Mouse (Mus musculus) lung, postnatal 25 days (tissue): Measurements from ENCODE around the gene Tspan4.

Source experiments
- DNase-seq: peaks from one replicate; pipeline ENCODE4 v3.0.0; 2022; ENCODE audit warnings: low spot score

Tspan4 gene

DNA sequence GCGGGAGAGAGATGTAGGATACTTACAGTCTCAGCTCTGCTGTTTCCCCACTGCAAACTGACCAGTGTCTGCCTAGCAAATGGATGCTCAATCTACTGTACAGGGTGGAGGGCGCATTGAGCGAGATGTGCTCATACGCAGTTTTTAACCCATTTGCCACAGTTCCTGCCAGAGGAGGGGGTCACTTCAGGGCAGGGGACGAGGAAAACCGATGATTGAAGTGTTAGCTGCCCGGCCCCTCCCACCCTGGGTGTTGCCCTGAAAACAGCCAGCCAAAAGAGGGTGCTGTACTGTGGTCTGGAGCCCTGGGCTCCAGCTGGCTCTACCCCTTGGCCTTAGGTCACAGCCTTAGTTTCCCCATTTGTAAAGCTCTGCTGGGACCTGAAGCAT is 1.9 kb downstream of the Tspan4 start:
- no peak for DNase-seq

DNA sequence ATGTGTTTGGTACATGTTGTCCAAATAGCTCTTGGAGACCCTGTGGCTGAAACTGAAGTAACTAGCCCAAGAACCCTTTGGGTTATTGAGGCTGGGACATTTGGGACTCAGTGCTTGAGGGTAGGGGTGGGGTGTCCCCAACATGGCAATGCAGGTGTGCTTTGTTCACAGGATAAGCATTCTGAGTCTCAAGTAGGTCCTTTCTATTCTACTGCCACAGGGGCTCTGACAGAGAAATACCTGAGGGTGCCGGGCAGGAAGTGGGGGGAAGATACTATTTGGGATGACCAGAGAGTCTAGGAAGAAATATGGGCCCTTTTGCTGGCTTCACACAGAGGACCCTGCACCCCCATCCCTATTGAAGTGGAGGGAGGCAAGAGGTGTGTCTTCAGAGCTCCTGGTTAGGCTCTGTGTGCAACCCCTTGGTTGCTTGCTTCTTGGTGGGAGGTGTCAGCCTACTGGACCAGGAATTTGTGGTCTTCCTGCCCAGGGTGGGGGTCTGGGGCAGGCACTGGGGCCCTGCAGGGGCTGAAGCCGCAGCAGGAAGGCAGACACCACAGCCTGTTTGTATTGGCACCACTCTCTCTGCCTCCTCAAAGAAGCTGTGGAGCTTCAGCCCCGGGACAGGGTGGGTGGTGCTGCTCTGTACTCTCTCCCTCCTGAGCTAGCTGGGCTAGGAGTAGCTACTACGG is 2.7 kb downstream of the Tspan4 start:
- no peak for DNase-seq

DNA sequence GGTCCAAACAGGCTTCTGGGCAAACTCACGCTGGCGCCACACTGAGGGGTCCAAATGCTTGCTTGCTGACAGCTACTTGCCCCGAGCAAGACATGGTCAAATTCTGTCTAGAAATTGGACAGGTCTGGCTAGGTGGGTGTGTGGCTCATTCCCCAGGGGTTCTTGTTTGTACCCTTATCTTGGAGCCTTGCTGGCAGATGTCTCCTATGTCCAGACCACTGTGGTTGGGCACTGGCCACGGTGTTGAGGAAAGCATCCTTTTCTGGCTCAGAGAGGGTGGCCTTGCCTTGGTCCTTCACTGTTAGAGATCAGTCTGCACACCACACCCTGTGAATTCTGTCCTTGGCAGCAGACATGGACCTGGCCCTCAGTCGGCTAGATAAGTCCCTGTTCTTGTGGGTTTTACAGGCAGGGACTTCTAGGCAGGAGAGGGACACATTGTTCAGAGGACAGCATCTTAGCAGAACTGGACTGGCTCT is 3.3 kb downstream of the Tspan4 start:
- no peak for DNase-seq

DNA sequence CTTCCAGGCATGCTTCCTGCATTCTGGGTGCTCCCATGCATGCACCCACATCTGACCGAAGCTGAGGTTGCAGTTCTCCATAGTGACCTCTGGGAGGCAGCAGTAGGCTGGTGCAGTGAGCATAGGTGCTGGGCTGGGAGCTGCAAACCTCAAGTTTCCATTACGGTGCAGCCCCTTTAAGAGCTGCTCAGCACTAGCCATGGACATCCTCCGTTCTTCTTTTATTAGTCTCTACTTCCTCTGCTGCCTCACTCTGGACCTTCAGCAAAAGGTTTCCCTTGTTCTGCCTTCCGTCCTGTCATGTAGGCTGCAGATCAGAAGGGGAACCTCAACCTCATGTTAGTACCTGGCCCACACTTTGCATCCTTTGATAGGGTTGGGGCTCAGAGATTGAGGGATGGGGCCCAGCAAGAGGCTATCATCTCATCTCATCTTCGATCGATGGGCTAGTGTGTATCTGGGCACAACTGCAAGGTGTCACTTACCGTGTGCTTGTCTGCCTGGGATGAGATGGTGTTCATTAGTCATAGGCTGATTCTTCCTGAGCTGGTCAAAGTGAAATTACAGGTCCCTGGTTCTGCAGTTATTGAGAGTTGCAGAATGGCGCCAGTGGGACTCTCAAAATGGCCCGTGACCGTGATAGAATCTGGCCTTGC is 5.9 kb downstream of the Tspan4 start:
- peak; percentile 84 for DNase-seq

DNA sequence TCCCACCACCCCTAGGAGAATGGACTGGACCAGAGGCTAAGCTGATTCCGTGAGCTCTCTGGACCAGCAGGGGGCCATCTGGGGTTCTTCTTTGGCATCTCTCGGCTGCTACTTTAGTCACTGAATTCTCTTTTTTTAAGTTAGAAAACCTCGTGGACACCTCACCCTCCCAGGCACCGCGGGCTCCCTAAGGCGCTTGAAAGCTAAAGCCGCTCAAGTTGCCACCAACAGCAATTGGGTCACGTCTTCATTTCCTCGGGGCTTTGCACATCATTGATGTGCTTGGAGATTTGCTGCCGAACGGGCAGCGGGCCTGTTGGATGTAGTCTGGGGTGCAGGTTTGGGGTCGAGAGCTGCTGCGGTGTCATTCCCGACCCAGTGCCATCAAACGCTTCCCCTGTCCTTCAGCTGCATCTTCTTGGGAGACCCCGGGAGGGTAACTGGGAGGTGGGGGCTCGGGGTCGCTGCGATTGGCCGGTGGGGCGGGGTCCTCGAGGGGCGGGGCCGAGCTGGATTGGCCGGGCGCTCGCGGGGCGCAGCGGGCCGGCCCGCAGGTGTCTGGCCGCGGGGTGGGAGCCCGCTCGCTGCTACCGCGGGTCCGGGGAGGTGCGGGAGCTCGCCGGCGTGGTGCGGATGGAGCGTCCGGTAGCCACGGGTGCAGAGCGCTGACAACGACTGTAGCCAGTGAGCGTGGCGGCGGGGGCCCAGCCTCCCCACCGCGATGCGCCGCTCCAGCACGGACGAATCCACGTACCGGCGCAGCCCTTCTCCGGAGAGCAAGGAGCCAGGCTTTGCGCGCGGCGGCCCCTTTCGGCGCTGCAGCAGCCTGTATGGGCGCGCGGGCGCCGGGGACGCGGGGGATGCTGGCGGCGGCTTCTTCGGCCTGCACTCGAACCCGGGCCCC is 6.7 kb downstream of the Tspan4 start:
- no peak for DNase-seq

DNA sequence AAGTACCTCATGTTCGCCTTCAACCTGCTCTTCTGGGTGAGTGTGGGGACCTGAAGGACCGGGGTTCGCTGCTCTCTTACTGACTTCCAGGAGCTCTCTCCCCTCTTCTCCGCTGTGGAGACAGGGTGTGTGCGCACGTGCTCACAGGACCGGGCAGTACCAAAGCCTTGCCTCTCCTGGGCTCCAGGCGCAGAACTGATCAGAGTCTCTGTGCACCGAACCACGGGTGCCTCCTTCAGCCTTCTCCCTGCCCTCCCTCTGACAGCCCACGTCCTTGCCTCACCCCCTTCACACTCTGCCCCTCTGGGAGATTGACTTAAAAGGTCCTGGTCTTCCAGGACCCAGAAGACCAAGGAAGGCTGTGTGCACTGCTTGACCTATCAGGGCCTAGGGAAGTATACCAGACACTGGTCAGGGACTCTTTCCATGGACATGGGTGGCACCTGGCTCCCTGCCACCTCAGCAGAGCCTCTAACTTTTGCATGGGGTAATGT is 7.5 kb downstream of the Tspan4 start:
- DNase-seq = no peak

DNA sequence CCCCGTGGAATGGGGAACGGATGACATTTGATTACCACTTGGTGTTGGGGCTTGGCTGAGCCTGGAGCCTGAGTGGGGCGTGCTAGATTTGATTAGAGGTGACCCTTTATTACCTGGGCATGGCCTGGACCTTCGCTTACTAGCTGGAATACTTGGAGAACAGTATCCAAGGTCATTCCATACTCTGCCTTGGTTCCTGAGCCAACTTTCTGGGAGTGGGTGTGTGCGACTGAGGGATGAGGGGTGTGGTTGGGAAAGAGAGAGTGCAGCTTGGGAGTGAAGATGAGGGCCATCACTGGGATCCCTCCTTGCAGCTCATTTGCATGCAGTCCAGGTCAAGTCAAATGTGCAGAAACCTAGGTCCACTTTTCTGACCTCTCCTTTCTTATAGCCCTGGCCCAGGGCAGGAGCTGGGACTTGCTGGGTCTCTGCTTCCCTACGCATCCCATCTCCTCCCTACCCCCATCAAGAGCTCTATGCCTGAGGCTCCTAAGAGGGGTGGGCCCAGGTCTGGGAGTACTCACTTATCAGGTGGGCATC is 8.1 kb downstream of the Tspan4 start:
- DNase-seq = no peak

DNA sequence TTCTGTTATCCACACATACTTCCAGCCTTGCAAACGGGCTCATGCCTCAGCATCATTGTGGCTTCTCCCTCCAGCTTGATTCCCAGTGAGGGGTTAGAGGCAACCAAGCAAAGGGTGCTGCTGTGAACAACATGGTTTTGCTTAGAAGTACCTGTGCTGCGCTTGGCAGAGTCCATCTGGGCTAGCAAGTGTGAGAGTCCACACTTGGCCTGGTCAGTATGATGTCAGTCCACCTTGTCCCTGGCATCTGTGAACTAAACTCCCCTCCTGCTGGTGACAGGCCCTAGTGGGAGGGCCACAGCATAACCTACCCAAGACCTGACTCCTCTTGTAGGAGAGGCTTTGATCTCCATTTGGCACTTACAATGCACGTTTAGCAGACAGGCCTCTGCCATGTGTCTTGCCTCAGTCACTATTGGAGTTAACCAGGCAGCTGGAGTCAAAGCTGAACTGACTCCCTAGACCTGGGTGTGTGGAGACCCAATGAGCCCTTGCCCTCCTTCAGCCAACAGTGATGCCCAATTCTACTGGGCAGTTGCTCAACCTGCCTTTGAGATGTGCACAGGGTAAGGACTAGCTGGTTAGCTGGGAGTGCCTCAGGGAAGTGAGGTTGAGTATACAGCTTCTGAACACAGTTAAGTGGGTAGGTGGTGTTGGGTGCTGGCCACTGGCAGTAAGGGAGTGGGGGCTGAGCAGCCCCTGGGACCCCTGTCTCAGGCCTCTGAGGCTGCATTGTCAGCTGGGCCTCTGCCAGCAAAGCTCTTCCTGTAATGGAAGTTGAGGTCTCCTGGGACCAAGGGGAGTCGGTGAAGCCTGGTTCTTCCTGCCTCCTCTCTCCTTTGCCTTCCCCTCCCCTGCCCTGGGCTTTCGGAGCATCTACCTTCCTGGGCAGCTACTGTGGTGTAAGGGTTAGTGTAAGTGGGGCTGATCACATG is 9.4 kb downstream of the Tspan4 start:
- DNase-seq = no peak

DNA sequence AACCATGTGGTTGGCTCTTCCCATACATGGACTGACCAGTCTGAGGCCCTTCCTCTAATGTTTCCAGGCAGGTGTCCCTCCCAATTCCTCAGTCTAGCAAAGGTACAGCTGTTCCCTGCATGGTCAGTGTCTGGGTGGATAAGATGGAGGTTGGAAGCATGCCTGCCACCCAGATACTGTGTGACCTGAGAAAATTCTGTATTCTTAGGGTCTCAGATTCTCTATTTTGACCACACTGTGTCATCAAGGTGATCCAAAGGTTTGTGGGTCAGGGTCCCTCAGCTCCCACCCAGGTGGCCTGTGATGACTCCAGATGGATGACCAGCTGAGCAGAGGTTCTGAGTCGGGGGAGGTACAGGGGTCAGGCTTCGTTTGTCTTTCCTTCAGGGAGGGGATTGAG is 10.1 kb downstream of the Tspan4 start:
- no peak for DNase-seq

DNA sequence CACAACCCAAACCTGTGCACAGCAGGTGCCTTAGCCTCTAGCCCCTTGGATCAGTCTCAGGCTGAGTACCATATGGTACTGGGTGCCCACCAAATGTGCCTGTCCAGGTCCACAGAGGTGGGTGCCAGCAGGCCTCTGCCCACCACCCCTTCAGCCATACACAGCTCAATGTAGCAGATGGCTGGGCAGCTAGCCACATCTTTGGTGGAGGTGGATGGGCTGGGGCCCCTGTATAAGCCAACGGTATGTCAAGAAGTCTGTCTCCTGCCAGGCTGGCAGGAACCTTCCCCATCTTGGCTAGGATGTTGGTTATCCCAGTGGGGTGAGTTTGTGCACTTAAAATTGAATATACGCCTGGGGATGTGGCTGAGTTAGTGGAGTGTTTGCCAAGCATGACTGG is 10.6 kb downstream of the Tspan4 start:
- no peak for DNase-seq

DNA sequence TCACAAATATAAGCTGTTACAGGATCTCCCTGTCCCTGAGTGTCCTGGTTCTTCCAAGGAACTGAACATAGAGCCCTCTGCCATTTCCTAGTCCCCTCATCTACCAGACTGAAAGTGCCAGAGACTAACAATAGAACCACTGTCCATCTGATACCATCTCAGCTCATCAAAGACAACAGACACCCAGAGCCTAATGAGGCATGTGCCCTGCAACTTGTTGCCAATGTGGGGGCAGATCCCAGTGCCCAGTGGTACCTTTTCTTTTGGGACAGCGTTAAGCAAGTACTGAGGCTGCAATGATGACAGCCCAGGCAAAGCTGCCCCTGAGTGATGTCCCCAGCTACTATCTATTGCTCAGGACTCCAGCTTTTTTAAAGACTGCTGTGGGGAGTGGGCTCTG is 11.2 kb downstream of the Tspan4 start:
- DNase-seq = no peak

DNA sequence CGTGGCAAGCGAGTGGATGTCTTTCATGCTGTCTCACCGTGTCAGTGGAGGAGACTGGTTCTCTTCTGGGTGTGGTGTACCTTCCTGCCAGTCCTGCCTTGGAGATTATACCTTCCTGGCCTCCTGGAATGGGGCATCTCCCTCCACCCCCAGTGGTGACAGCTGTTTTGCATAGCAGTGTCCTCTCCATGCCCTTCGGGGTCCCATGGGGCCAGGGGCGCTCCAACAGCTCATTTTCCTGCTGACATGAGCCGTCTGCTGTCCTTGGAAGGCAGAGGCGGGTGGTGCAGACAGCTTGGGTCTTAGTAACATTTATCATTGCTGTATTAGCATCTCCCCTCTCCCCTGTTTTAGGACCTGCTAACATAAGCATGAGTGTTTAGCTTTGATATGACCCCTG is 12.1 kb downstream of the Tspan4 start:
- DNase-seq = no peak

DNA sequence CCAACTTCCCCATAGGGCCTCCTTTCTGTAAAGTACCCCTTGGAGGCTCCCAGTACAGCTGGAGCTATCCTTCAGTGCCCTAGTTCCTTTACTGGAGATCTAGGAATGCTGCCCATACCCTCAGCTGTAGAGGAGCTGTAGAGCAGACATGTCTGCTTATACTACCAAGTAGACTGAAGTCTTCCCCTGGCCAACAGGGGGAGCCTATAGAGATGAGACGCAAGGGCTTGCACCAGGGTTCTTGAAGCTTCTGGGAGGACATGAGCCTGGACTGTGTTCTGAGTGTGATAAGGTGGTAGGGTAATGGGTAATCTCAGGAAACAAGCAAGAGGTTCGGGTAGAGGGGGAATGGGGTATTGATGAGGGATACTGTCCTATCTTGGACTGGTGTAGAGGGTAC is 16.1 kb downstream of the Tspan4 start:
- no peak for DNase-seq

DNA sequence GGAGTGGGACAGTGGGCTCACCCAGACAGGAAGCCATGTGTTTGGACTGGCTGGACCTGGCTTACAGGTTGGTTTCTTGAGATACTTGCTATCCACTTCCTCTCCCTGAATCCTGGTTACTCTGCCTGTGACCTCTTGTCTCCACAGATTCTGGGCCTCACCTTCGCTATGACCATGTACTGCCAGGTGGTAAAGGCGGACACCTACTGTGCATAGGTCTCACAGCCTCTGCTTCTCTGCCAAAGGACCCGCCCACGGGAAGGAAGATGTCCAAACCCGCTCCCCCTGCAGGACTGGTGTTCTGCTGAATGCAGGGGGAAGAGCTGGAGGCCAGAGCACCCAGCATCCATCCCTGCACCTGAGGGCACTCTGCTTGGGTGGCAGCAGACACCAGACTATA is 17.7 kb downstream of the Tspan4 start:
- no peak for DNase-seq

DNA sequence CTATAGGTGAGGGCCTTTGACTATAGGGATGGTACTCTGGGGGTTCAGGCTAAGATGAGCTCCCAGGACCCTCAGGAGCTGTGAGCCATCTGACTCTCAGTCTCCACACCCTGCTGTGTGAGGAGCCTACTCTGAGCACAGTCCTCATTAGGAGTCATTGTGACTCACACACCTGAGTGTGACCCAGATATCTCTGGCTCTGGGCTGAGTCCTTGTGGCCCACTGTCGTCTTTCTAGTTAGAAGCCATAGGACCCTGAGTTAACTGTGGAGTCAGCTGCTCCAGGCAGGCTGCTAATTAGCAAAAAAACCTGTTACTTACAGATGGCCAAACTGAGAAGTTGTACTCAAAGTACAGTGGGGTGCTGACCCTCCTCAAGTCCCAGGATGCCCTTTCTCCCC is 18.7 kb downstream of the Tspan4 start:
- DNase-seq = no peak

DNA sequence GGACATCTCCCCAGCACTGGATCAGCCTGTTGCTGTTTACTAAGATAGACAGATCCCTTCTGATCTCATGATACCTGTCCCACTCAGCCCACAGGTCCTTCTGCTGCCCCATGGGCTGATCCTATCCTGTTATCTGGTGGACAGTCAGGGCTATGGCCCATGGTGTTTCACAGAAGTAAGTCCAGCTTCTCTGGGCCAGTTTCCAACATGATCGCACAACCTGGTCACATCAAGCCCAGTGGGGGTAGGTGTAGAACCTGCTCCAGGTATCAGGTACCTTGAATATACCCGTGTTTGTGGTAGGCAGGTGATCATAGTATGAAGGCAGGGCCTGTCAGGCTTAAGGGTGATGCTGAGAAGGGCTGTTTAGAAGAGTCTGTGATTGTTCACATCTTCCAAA is 20.3 kb downstream of the Tspan4 start:
- no peak for DNase-seq

DNA sequence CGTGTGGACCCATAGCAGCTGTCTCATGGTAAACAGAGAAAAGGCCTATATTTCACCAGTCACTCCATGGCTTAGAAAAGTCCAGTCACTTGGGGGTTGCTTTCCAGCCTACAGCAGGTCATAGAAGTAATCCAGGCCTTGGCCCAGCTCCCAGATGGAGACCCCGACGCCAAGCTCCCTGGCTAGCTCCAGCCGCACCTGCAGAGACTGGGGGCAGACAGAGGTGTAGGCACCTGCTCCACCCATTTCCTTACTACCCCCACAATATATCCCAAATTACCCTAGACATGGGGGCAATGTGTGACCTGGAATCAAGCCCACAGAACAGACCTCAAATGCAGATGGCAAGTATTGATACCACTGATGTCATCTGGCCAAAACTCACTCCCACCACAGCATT is 20.9 kb downstream of the Tspan4 start:
- no peak for DNase-seq

DNA sequence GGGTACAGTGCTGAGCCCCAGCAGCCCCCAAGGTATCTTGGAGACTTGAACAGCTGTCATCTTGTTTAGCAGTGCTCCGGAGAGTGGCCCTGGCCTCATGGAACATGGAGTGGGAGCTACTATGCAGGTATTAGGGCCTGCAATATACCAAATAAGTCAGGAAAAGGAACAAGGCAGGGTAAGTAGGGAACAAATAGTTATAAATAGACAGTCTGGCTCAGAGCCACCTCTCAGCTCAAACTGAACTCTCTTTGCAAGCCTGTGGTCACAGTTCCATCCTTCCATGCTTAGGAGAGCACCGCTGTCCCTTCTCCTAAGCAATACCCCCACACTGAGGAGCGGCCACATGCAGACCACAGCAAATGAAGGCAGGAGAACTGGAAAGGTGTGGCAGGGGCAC is 22.6 kb downstream of the Tspan4 start:
- no peak for DNase-seq

DNA sequence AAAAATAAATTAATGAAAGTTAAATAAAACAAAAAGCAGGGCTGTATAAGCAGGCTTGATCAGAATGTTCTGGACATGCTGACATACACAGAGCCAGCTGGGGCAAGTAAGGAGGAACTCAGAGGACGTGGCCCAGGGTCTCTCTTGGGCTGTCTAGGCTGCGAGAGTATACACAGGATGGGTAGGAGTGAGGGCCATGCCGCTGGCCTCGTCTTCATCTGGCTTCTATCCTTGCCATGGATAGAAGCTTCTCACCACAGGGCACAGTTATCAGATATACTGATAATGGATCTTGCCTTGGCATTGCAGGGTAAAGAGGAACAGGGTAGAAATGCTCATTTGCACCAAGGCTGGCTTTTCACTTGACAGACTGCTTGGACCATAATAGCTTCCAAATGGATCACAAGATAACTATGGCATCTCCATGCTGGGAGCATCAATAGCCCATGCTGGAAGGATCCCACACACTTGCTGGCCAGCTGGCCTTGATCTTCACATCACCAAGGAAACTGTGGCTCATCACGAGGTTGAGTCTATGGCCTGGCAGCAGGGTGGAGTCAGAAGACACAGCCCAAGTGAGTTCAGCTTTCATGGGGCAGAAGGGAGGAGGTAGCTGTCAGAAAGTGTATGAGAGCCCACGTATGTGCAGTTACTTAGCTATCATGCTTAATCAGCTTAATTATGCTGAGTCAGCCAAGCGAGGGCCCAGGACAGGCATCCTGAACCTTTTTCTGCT is 26.9 kb downstream of the Tspan4 start:
- no peak for DNase-seq

DNA sequence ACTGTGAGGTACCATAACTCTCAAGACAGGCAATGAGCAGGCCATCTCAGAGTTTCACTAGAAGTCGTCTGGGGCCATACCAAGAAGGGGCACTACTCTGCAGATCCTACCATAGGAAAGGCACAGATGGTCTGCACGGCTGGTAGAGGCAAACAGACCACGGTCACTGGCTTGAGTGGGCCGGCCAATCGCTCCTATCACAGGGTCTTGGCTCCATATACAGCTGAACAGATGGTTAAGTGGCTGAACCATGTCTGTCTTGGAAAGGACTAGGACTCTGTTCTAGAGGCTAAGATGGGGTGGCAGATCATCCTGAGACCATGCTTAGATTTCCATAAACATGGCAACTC is 27.5 kb downstream of the Tspan4 start:
- no peak for DNase-seq

DNA sequence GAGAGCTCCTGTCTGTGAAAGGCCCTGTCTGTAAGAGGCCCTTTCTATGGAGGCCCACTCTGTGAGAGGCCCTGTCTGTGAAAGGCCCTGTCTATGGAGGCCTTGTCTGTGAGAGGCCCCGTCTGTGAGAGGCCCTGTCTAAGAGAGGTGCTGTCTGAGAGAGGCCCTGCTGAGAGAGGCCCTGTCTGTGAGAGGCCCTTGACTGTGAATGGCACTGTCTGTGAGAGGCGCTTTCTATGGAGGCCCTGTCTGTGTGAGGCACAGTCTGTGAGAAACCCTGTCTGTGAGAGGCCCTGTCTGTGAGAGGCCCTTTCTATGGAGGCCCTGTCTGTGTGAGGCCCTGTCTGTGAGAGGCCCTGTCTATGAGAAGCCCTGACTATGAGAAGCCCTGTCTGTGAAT is 31.2 kb downstream of the Tspan4 start:
- DNase-seq = no peak
